Mouse (Mus musculus): ENCODE data around the gene Entpd8. TPM values are rescaled to one million over a fixed set of nuclear protein-coding genes. Genes with fewer than 3 reads are reported as not detected.

Gene Entpd8
- polyA plus RNA-seq, 1 experiment from 2014 or later: 5.3 TPM

DNA sequence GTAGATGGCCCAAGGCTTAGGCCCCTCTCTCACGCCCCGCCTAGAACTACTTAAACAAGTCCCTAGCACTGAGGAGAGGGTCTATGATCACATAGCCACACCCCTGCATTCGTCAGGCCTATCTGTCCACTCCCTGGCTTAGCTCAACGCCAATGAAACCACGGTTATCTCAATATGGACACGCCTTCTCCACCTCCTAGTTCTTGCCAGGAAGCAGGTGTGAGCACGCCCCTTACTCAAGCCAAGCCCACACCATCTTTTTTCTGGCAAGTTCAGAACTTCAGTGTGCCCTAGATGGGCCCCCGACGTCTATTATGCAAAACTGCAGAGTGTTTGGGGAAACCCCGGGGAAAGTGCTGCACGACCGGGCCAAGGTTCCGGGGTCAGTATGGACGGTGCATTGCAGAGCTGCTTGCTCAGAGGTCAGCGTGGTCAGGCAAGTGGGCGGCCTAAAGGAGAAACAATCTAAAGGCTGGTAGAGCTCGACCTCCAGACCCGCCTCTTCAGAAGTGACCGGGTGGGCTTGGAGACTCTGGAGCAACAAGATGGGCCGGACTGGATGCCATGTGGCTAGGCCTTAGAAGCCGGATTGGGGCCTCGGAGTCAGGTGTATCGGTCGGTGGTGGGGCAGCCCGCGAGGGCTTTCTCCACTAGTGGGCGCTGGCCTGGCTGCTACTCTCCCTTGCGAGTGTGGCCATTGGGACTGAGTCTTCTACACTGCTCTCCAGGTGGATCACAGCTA, 15.2 kb downstream of the Entpd8 start, which contains the start of gene Noxa1:
TSS of gene Noxa1 (minus strand) at position 41 of the 742 bp plus-strand sequence.
- H3K4me1 ChIP-seq (replicated peaks): peaks cover 18% of the 10 kb centered on the region
- H3K9me3 ChIP-seq (replicated peaks): no peaks in the 10 kb centered on the region
- WGBS (ENCODE audit: insufficient replicate concordance): 39% methylated on average over 28 of the region's 28 CpGs
- H3K27ac ChIP-seq (replicated peaks): no peak within 1 kb of the TSS
- H3K9ac ChIP-seq: 0 out of 2 replicates have a peak within 1 kb of the TSS, but pooled peaks have one; percentile 27
- H3K4me3 ChIP-seq (replicated peaks): peak within 1 kb of the TSS; percentile 33
- peak; percentile 72 for ATAC-seq (ENCODE audit: insufficient read depth)
- no peaks in the 10 kb centered on the region for H3K36me3 ChIP-seq (replicated peaks)
- H3K27me3 ChIP-seq: peaks cover 9% of the 10 kb centered on the region
- H3K4me2 ChIP-seq: peak within 1 kb of the TSS; percentile 61

DNA sequence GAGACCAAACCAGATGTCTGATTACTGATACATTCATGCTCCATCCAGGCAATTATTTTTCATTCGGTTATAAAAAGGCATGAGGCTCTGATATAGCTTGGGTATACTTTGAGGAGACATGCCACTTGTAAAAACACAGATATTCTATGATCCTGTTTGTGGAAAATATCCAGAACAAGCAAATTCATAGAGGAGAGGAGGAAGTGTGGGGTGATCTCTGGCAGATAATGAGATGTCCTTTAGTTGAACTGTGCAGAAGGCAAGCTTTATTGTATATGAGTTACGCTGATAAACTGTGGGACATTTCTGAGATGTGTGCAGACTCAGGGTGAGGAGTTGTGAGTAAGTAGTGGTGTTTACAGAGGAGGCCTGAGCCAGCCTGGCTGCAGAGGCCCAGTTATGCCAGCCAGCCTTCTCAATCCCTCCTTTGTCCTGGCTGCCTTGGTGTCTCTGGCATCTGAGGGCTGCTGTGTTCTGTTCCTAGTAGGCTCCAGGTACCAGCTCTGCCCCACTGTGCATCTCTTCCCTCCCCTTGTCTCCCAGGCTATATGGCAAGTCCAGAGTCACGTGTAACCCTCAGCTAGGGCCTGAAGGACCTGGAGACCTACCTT, 18.0 kb downstream of the Entpd8 start:
- no peaks in the 10 kb centered on the region for H3K9me3 ChIP-seq (replicated peaks)
- 51% methylated on average over 3 of the region's 3 CpGs for WGBS (ENCODE audit: insufficient replicate concordance)
- H3K4me2 ChIP-seq: no peak overlapping the region
- H3K4me1 ChIP-seq (replicated peaks): peaks cover 18% of the 10 kb centered on the region
- no peaks in the 10 kb centered on the region for H3K36me3 ChIP-seq (replicated peaks)
- no peak for ATAC-seq (ENCODE audit: insufficient read depth)
- H3K4me3 ChIP-seq (replicated peaks): no peak overlapping the region
- peaks cover 9% of the 10 kb centered on the region for H3K27me3 ChIP-seq
- no peak overlapping the region for H3K27ac ChIP-seq (replicated peaks)
- no peak overlapping the region for H3K9ac ChIP-seq

DNA sequence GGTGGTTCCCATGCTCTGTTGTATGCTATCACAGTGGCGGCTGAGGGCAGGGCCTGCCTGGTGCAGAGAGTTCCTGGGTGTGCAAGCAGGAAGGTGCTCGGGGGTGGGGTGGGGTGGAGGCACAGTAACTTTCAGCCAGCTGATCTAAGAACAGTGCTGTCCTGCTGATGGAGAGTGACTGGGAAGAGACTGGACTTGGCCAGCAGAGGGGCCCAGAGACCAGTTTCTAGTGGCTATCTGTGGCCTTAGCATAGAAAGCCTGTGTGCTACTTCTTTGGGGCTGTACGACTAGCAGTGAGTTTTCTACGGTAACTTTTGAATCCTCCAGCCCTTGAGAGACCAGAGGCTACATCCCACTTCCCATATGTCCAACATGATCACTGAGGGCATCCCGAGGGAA, 18.9 kb downstream of the Entpd8 start:
- Histone ChIP-seq H3K4me1 (replicated peaks) (peaks cover 18% of the 10 kb centered on the region), H3K36me3 (replicated peaks) (no peaks in the 10 kb centered on the region), H3K4me2 (no peak overlapping the region), H3K4me3 (replicated peaks) (no peak overlapping the region), H3K27me3 (peaks cover 4% of the 10 kb centered on the region), H3K9me3 (replicated peaks) (no peaks in the 10 kb centered on the region), H3K9ac (no peak overlapping the region), H3K27ac (replicated peaks) (no peak overlapping the region)
- ATAC-seq (ENCODE audit: insufficient read depth): no peak; the same call in 1 of the 2 replicates
- WGBS (ENCODE audit: insufficient replicate concordance): 40% methylated on average over 5 of the region's 5 CpGs

DNA sequence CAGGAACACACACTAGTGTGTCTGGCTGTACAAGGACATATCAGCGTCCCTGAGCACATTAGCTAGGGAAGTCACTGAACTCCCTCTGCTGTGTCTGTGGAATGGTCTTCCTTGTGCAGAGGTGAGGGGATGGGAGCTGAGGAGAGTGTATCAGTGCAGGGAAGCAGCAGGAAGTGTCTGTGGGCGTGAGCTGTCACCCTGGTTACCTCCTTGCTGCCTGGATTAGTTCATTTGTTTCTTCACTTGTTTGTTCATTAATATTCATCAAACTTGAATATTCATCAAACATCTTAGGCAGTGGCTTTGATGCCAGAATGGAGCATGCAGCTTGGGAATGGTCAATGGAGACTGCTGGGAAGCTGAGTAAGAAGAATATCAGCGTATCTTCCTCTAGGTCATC, 19.6 kb downstream of the Entpd8 start:
- H3K4me2 ChIP-seq: no peak overlapping the region
- no peaks in the 10 kb centered on the region for H3K9me3 ChIP-seq (replicated peaks)
- H3K27me3 ChIP-seq: no peaks in the 10 kb centered on the region; the same call in 1 of the 2 replicates
- H3K27ac ChIP-seq (replicated peaks): no peak overlapping the region
- no peak overlapping the region for H3K9ac ChIP-seq
- no peaks in the 10 kb centered on the region for H3K36me3 ChIP-seq (replicated peaks)
- no peak overlapping the region for H3K4me3 ChIP-seq (replicated peaks)
- ATAC-seq (ENCODE audit: insufficient read depth): no peak
- 56% methylated on average over 3 of the region's 3 CpGs for WGBS (ENCODE audit: insufficient replicate concordance)
- H3K4me1 ChIP-seq (replicated peaks): peaks cover 16% of the 10 kb centered on the region

DNA sequence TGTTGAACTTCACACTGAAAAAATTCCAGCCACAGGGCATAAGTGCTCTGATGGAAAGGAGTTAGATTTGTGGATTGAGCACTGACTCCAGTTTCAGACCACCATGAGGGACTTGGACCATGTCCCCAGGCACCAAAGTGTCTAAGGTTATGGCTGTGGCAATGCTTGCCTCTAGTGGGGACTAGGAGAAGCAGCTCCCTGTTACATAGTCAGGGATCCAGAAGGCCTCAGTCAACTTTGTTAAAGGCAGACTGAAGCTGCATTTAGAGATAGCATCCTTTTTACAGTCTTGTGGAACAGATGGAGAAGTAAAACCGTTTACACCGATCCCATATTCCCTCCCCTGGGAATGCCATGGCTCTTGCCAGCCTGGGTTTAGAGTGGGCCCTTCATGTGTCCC, 24.0 kb downstream of the Entpd8 start:
- no peak for ATAC-seq (ENCODE audit: insufficient read depth)
- Histone ChIP-seq H3K9me3 (replicated peaks) (no peaks in the 10 kb centered on the region), H3K27me3 (no peaks in the 10 kb centered on the region), H3K9ac (no peak overlapping the region), H3K4me2 (no peak overlapping the region), H3K4me1 (replicated peaks) (peaks cover 20% of the 10 kb centered on the region), H3K27ac (replicated peaks) (no peak overlapping the region), H3K36me3 (replicated peaks) (no peaks in the 10 kb centered on the region), H3K4me3 (replicated peaks) (no peak overlapping the region)
- 76% methylated on average over 2 of the region's 2 CpGs for WGBS (ENCODE audit: insufficient replicate concordance)

DNA sequence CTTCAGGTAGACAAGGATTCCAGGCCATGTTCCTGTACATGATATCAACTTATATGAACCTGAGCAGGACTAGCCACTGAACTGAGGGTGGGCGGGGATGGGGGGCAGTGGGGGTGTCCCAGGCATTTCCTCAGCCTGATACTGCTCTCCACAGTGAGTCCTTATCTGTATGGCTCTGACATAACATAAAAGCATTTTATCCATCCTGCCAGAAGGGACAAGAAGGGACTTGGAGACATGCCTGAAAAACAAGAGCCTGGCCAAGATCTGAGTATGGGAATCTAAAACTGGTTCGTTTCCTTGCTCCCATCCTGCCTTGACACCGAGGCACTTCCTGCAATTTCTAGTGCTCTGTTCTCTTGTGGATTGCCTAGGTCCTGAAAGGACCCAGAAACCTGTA, 25.9 kb downstream of the Entpd8 start:
- no peaks in the 10 kb centered on the region for H3K9me3 ChIP-seq (replicated peaks)
- H3K27me3 ChIP-seq: no peaks in the 10 kb centered on the region
- H3K4me1 ChIP-seq (replicated peaks): peaks cover 32% of the 10 kb centered on the region
- 15% methylated on average over 3 of the region's 3 CpGs for WGBS (ENCODE audit: insufficient replicate concordance)
- H3K9ac ChIP-seq: no peak overlapping the region
- ATAC-seq (ENCODE audit: insufficient read depth): peak; percentile 40; the same call in 1 of the 2 replicates
- H3K4me2 ChIP-seq: no peak overlapping the region
- H3K27ac ChIP-seq (replicated peaks): peak overlapping the region; percentile 41; the same call in 1 of the 2 replicates
- no peak overlapping the region for H3K4me3 ChIP-seq (replicated peaks)
- H3K36me3 ChIP-seq (replicated peaks): no peaks in the 10 kb centered on the region

DNA sequence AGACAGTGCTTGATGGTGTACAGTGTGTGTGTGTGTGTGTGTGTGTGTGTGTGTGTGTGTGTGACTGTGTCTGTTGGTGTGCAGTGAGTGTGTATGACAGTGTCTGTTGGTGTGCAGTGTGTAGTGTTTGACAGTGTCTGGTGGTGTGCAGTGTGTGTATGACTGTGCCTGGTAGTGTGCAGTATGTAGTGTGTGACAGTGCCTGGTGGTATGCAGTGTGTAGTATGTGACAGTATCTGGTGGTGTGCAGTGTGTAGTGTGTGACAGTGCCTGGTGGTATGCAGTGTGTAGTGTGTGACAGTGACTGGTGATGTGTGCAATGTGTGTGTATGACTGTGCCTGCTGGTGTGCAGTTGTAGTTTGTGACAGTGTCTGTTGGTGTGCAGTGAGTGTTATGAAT, 29.4 kb downstream of the Entpd8 start:
- Histone ChIP-seq H3K4me2 (no peak overlapping the region), H3K9ac (no peak overlapping the region), H3K27me3 (no peaks in the 10 kb centered on the region), H3K4me1 (replicated peaks) (peaks cover 49% of the 10 kb centered on the region), H3K27ac (replicated peaks) (no peak overlapping the region), H3K4me3 (replicated peaks) (no peak overlapping the region), H3K9me3 (replicated peaks) (no peaks in the 10 kb centered on the region), H3K36me3 (replicated peaks) (no peaks in the 10 kb centered on the region)
- ATAC-seq (ENCODE audit: insufficient read depth): no peak

DNA sequence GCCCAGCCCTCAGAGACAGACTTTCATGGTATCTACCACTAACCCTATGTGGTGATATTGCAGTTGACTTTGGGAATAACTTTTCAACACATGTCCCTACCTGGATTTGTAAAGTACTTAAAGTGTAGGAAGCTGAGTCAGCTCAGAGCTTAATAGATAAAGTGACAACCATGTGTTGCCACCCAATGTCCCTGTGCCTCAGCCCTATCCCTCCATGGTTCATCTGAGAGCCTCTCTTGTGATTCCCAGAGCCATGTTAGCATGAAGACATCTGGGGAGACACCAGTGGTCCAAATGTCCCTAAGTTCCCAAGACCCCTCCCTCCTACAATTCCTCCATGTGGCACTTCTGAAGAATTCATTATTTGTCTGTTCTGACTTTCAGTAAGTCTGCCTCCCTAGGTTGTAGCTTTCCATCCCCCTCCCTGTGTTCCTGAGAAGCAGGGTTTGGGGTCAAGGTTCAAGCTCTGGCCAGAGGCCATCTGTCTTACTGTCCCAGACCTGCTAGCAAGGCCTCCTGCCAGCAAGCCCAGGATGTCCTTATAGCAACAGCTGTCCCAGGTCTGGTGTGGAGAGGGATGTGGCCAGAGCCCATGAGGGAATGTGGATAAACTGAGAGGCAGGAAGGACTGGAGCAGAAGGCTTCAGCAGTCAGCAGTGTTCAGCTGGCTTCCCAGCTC, 30.5 kb downstream of the Entpd8 start:
- Histone ChIP-seq H3K4me2 (peak overlapping the region; percentile 5; the same call in 1 of the 2 replicates), H3K9me3 (replicated peaks) (no peaks in the 10 kb centered on the region), H3K27me3 (no peaks in the 10 kb centered on the region), H3K4me1 (replicated peaks) (peaks cover 57% of the 10 kb centered on the region), H3K36me3 (replicated peaks) (no peaks in the 10 kb centered on the region), H3K27ac (replicated peaks) (peak overlapping the region; percentile 64), H3K9ac (no peak overlapping the region), H3K4me3 (replicated peaks) (no peak overlapping the region)
- ATAC-seq (ENCODE audit: insufficient read depth): peak; percentile 20

DNA sequence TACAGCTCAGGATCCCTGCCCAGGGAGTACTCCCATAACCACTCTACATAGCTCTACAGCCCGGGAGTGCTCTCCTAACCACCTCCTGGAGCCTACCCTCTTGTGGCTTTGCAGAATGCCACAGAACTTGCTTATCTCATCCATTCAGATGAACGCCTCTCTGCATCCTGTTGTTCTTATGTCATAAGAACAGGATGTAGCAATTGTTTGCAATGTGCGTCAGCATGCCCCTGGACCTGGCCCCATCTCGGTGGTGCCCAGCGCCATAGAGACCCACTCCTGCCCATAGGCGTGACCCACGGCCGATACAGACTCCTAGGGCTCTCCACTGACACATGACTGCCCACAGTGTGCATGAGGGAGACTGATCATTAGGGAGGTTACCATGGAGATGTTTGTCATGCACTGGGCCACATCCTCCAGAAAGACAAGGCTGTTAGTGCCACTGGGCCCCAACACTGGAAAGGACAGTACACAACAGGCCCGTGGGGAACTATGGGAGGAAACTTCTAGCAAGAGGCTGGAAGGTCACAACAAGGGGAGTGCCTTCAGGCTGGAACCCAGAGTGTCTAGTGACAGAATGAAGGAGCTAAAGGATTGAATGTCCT, 31.2 kb downstream of the Entpd8 start:
- Histone ChIP-seq H3K27me3 (no peaks in the 10 kb centered on the region), H3K27ac (replicated peaks) (peak overlapping the region; percentile 64), H3K4me2 (peak overlapping the region; percentile 5; the same call in 1 of the 2 replicates), H3K4me1 (replicated peaks) (peaks cover 57% of the 10 kb centered on the region), H3K9me3 (replicated peaks) (no peaks in the 10 kb centered on the region), H3K4me3 (replicated peaks) (no peak overlapping the region), H3K36me3 (replicated peaks) (no peaks in the 10 kb centered on the region), H3K9ac (no peak overlapping the region)
- WGBS (ENCODE audit: insufficient replicate concordance): 9% methylated on average over 9 of the region's 9 CpGs
- ATAC-seq (ENCODE audit: insufficient read depth): peak; percentile 76

DNA sequence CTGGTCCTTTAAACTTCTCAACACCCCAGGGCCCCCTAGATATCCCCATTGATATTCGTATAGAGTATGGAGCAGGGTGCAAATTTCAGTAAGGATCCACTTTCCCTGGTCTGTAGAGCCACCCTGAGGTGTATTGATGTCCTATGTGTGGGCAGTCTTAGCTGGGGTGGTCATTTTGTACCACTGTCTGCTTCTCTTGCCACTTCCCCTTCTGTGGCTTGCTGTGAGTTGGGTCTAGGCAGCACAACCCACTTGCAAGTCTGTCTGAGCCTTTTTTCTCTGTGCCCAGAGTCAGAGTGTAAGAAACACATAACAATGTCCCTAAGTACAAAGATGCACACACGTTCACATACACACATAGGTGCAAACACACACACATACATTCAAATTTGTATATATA, 34.2 kb downstream of the Entpd8 start:
- no peak for ATAC-seq (ENCODE audit: insufficient read depth)

DNA sequence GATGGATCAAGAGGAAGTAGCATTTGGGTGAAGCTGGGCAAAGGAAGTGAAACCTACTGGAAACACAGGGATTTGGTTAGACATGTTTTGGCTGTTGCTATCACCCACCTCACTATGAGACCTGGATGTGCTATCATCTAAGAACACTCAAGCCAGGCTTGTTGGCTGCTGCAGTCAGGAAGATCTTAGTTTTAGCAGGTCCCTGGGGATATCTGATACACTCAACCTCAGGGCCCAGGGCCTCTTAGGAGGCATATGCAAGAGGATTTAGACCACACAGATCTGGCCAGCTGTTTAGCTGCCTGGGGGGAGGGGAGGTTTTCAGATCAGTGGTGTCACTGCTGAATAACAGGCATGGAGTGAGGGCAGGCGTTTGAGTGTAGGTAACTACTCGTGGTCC, 35.3 kb downstream of the Entpd8 start:
- H3K9me3 ChIP-seq (replicated peaks): no peaks in the 10 kb centered on the region
- 17% methylated on average over 2 of the region's 2 CpGs for WGBS (ENCODE audit: insufficient replicate concordance)
- no peaks in the 10 kb centered on the region for H3K27me3 ChIP-seq
- H3K27ac ChIP-seq (replicated peaks): peak overlapping the region; percentile 72
- peak overlapping the region; percentile 41 for H3K4me2 ChIP-seq
- no peaks in the 10 kb centered on the region for H3K36me3 ChIP-seq (replicated peaks)
- no peak overlapping the region for H3K4me3 ChIP-seq (replicated peaks)
- 0 out of 2 replicates have a peak overlapping the region, but pooled peaks have one; percentile 23 for H3K9ac ChIP-seq
- ATAC-seq (ENCODE audit: insufficient read depth): peak; percentile 79
- peaks cover 41% of the 10 kb centered on the region for H3K4me1 ChIP-seq (replicated peaks)

More for the DNA sequence above, 34.2 kb downstream of the Entpd8 start:
- H3K27ac ChIP-seq (replicated peaks): no peak overlapping the region
- no peaks in the 10 kb centered on the region for H3K9me3 ChIP-seq (replicated peaks)
- no peak overlapping the region for H3K9ac ChIP-seq
- peaks cover 46% of the 10 kb centered on the region for H3K4me1 ChIP-seq (replicated peaks)
- no peak overlapping the region for H3K4me3 ChIP-seq (replicated peaks)
- H3K4me2 ChIP-seq: no peak overlapping the region
- no peaks in the 10 kb centered on the region for H3K36me3 ChIP-seq (replicated peaks)
- no peaks in the 10 kb centered on the region for H3K27me3 ChIP-seq
- WGBS (ENCODE audit: insufficient replicate concordance): 41% methylated on average over 2 of the region's 2 CpGs
